Mouse (Mus musculus) limb, embryonic 10.5 days (tissue): ENCODE data around the gene Gm15557. TPM values are rescaled to one million over a fixed set of nuclear protein-coding genes. Genes with fewer than 3 reads are reported as not detected.
A peak's percentile ranks its signal among the peaks of the same experiment; 100 is the strongest.

Source experiments
- DNase-seq: peaks from one replicate; pipeline ENCODE4 v3.0.0-alpha.2; 2017; ENCODE audit warnings: low spot score
- H3K27ac ChIP-seq: fragments of 300-500 bp; sonication (generic); 2 replicates; pipeline ENCODE4 v1.5.1; 2016; ENCODE audit warnings: mild to moderate bottlenecking
- H3K27me3 ChIP-seq: fragments of 300-500 bp; sonication (generic); 2 replicates; pipeline ENCODE4 v1.6.1; 2016; ENCODE audit warnings: low read depth, mild to moderate bottlenecking; ENCODE audit not compliant: poor library complexity, severe bottlenecking
- H3K36me3 ChIP-seq: fragments of 300-500 bp; sonication (generic); 2 replicates; pipeline ENCODE4 v1.6.1; 2016; ENCODE audit warnings: mild to moderate bottlenecking, moderate library complexity
- H3K4me1 ChIP-seq: fragments of 300-500 bp; sonication (generic); 2 replicates; pipeline ENCODE4 v1.6.1; 2016
- H3K4me3 ChIP-seq: fragments of 300-500 bp; sonication (generic); 2 replicates; pipeline ENCODE4 v1.5.1; 2016; ENCODE audit warnings: mild to moderate bottlenecking, moderate library complexity
- H3K9me3 ChIP-seq: fragments of 300-500 bp; sonication (generic); replicated peaks from 2 replicates; pipeline ENCODE4 v1.6.1; 2016; ENCODE audit warnings: mild to moderate bottlenecking
- WGBS: fragments of 180-500 bp; shearing (Covaris S2); methylation state at CpG from one replicate; pipeline ENCODE4 v1.1.7; 2016; 5-methylcytosine and 5-hydroxymethylcytosine counted together
- polyA plus RNA-seq: library from polyadenylated mRNA; unstranded; fragments of >200 nt; fragmentation: Nextera tagmentation; extraction: Ambion mirVana; gene quantifications from 2 replicates; pipeline ENCODE4 v1.2.1, GENCODE M21; 2016

Gm15557 gene
- polyA plus RNA-seq, 1 experiment from 2014 or later, result 0.18 TPM

DNA sequence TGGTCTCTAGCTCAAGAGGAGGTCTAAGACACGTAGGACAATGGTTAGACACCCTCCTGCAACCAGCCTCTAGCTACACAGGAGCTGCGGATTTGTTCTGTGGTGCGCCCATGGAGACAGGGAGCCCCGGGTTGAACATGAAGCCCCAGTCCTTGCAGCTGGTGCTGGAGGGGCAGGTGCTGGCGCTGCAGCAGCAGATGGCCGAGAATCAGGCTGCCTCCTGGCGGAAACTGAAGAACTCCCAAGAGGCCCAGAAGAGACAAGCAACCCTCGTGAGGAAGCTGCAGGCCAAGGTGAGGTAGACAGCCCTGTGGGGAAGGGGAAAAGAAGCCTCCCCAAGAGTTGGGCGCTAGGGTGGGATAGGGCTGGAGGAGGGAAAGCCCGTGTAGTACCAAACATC lies 21.3 kb downstream of the Gm15557 start:
- H3K27me3 ChIP-seq, result no peaks in the 10 kb centered on the region
- no peak overlapping the region for H3K4me3 ChIP-seq
- no peak for DNase-seq
- H3K9me3 ChIP-seq, result no peaks in the 10 kb centered on the region
- H3K4me1 ChIP-seq, result peaks cover 10% of the 10 kb centered on the region; the same call in 1 of the 2 replicates
- WGBS, result 90% methylated on average over 10 of the region's 10 CpGs
- H3K27ac ChIP-seq, result no peak overlapping the region
- H3K36me3 ChIP-seq, result peaks cover 74% of the 10 kb centered on the region

DNA sequence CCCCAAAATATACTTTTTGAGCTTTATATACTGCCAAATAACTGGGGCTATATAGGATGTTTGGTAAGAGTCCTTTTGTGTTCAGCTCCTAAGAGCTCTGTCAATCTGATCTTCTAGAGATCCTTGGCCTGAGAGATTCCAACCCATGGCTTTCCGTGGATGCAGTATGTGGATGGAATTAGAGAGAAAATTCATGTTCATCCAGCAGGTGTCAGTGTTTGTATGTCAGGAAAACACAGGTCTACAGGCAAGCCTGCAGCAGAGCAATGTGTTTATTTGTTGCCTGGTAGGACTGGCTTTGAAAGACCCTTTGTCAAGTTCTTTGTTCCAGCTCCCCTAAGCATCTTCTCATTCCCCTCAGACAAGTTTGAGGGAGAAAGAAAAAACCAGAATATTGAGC lies 22.5 kb downstream of the Gm15557 start:
- peak; percentile 26 for DNase-seq
- H3K4me3 ChIP-seq, result no peak overlapping the region

DNA sequence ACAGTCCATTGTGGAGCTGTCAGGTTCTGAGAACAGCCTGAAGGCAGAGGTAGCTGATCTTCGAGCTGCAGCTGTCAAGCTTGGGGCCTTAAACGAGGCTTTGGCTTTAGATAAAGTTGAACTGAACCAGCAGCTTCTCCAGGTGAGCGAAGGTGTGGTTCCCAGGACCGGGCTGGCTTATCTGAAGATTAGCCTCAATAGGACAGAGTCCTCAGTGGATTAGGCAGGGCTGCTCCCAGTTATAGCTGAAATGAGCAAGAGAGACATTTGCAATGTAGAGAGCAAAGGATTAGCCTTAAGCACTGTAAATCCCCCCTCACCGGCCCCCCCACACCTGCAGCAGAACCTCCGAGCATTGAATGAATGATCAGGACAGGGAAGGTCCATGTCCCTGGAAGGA lies 32.8 kb downstream of the Gm15557 start:
- H3K27ac ChIP-seq, result no peak overlapping the region
- no peaks in the 10 kb centered on the region for H3K27me3 ChIP-seq
- no peaks in the 10 kb centered on the region for H3K4me1 ChIP-seq
- H3K36me3 ChIP-seq, result peaks cover 95% of the 10 kb centered on the region
- DNase-seq, result no peak
- H3K4me3 ChIP-seq, result no peak overlapping the region
- WGBS, result 93% methylated on average over 6 of the region's 6 CpGs
- no peaks in the 10 kb centered on the region for H3K9me3 ChIP-seq

More for the DNA sequence above, 22.5 kb downstream of the Gm15557 start:
- Histone ChIP-seq H3K27ac (no peak overlapping the region), H3K36me3 (peaks cover 86% of the 10 kb centered on the region), H3K9me3 (no peaks in the 10 kb centered on the region), H3K27me3 (no peaks in the 10 kb centered on the region), H3K4me1 (no peaks in the 10 kb centered on the region)
- WGBS, result 72% methylated on average over 1 of the region's 1 CpGs

DNA sequence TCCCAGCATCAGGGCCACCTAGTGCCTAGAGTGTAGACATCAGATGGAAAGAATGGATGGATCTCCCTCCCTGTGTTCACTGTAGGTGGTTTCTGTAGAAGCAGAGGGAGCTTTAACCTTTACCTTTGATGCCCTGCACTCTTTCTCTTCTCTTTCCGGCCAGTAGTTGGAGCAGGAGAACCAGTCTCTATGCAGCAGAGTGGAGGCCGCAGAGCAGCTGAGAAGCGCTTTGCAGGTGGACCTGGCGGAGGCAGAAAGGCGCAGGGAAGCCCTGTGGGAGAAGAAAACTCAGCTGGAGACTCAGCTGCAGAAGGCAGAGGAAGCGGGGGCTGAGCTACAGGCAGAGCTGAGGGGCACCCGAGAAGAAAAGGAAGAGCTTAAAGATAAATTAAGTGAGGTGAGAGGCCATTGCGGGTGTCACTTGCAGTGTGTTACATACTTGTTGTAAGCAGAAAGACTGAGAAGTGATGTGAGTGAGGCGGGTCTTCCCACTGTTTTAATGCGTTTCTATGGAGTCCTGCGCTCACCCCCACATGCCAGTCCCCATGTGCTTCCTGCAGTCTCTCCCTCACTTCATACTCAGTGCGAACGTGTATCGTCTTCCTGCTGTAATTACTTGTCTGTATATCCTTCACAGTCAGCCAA lies 33.7 kb downstream of the Gm15557 start:
- Histone ChIP-seq H3K4me1 (no peaks in the 10 kb centered on the region), H3K27me3 (no peaks in the 10 kb centered on the region), H3K27ac (no peak overlapping the region), H3K36me3 (peaks cover 95% of the 10 kb centered on the region), H3K9me3 (no peaks in the 10 kb centered on the region), H3K4me3 (no peak overlapping the region)
- DNase-seq, result no peak
- WGBS, result 83% methylated on average over 14 of the region's 14 CpGs

DNA sequence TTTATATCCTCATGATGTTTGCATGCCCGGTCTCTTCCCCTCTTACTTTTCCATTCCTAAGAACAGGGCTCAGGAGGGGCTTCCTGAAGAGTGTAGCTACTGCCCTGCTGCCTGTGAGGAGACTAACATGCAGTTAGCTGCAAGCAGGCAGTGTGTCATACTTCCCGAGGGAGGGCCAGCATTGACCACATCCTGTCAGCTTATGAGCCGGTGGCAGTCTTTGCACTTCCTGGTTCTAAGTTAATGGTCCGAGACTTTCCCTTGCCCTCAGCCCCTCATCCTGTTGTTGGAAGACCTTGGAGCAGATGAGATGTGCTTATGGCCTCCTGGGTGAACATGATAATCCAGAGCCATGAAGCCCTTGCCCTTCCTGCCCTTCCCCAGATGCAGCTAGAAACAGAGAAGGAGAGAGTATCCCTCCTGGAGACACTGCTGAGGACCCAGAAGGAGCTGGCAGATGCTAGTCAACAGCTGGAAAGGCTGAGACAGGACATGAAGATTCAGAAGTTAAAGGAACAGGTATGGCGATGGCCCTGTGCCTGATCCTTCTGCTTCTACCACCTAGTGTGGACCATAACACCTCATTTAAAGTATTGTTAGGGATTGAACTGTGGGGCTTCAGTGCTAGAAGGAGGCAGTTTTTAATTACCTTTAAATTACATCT lies 38.9 kb downstream of the Gm15557 start:
- no peaks in the 10 kb centered on the region for H3K27me3 ChIP-seq
- H3K4me1 ChIP-seq, result no peaks in the 10 kb centered on the region
- no peaks in the 10 kb centered on the region for H3K9me3 ChIP-seq
- 85% methylated on average over 5 of the region's 5 CpGs for WGBS
- H3K27ac ChIP-seq, result no peak overlapping the region
- peaks cover 99% of the 10 kb centered on the region for H3K36me3 ChIP-seq
- H3K4me3 ChIP-seq, result no peak overlapping the region
- no peak for DNase-seq

DNA sequence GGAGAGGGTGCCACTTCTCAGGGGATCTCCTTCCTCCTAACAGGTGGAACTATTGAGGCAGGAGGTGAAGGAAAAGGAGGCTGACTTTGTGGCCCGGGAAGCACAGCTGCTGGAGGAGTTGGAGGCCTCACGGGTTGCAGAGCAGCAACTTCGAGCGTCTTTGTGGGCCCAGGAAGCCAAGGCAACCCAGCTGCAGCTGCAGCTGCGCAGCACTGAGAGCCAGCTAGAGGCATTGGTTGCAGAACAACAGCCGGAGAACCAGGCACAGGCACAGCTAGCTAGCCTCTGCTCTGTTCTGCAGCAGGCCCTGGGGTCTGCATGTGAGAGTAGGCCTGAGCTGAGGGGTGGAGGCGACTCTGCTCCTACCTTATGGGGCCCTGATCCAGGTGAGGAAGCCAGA lies 45.2 kb downstream of the Gm15557 start:
- Histone ChIP-seq H3K9me3 (no peaks in the 10 kb centered on the region), H3K4me1 (peaks cover 2% of the 10 kb centered on the region; the same call in 1 of the 2 replicates), H3K27me3 (no peaks in the 10 kb centered on the region), H3K36me3 (peaks cover 100% of the 10 kb centered on the region), H3K4me3 (no peak overlapping the region), H3K27ac (no peak overlapping the region)
- DNase-seq, result no peak
- WGBS, result 95% methylated on average over 7 of the region's 7 CpGs

DNA sequence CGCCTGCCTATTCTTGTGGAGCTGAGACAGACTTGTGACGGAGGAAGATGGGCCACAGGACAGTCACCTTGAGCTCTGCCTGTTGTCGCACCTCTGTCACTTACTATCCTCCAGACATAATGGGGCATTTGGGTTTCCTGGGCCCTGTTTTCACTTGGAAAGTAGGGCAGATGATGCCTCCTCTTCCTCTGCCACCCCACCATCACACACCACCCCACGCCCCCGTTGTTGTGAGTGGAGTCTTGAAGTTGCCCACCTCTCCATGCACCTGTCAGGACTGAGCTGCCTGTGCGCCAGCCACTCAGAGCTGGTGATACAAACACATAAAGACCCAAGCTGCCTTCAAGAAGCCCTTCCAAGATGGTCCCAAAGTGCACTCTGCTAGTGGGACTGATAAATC lies 46.6 kb downstream of the Gm15557 start:
- no peak for DNase-seq
- H3K36me3 ChIP-seq, result peaks cover 100% of the 10 kb centered on the region
- no peak overlapping the region for H3K27ac ChIP-seq
- 94% methylated on average over 6 of the region's 6 CpGs for WGBS
- H3K4me1 ChIP-seq, result peaks cover 2% of the 10 kb centered on the region; the same call in 1 of the 2 replicates
- no peaks in the 10 kb centered on the region for H3K9me3 ChIP-seq
- no peak overlapping the region for H3K4me3 ChIP-seq
- H3K27me3 ChIP-seq, result no peaks in the 10 kb centered on the region

DNA sequence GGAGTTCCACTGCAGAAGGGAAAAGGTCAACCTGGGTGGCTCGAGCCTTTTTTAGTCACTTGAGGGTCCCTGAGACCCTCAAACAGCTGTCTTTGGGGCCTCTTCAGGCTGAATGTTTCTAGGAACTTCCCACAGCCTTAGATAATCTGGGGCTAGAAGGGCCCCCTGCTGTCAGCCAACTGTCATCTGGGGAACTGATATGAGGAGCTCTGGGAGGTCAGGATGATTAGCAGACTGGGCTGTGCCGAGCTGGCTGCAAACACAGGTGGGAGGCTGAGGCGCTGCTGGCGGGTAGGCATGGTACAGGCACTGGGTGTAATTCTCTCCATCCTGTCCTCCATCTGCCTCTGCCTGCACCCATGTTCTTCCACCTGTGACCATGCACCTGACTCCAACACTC lies 48.6 kb downstream of the Gm15557 start:
- Histone ChIP-seq H3K4me1 (peaks cover 2% of the 10 kb centered on the region; the same call in 1 of the 2 replicates), H3K36me3 (peaks cover 100% of the 10 kb centered on the region), H3K27me3 (no peaks in the 10 kb centered on the region), H3K4me3 (no peak overlapping the region), H3K27ac (no peak overlapping the region), H3K9me3 (no peaks in the 10 kb centered on the region)
- DNase-seq, result no peak
- WGBS, result 81% methylated on average over 4 of the region's 4 CpGs

DNA sequence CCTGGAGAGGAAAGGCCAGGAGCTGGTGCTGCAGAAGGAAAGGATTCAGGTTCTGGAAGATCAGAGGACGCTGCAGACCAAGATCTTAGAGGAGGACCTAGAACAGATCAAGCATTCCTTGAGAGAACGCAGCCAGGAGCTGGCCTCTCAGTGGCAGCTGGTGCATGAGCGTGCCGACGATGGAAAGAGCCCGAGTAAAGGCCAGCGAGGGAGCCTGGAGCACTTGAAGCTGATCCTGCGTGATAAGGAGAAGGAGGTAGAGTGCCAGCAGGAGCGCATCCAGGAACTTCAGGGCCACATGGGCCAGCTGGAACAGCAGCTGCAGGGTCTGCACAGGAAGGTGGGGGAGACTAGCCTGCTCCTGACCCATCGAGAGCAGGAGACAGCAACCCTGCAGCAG lies 50.6 kb downstream of the Gm15557 start:
- Histone ChIP-seq H3K36me3 (peaks cover 100% of the 10 kb centered on the region), H3K27ac (no peak overlapping the region), H3K27me3 (no peaks in the 10 kb centered on the region), H3K4me3 (no peak overlapping the region), H3K9me3 (no peaks in the 10 kb centered on the region), H3K4me1 (no peaks in the 10 kb centered on the region)
- DNase-seq, result no peak
- WGBS, result 96% methylated on average over 10 of the region's 10 CpGs

DNA sequence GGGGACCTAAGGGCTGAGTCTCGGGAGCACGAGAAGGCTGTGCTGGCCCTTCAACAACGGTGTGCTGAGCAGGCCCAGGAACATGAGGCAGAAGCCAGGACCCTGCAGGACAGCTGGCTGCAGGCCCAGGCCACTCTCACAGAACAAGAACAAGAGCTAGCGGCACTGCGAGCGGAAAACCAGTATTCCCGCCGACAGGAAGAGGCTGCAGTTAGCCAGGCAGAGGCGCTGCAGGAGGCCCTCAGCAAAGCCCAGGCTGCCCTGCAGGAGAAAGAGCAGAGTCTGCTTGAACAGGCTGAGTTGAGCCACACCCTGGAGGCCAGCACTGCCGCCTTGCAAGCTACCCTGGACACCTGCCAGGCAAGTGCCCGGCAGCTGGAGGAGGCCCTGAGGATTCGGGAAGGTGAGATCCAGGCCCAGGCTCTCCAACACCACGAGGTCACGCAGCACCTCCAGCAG lies 51.4 kb downstream of the Gm15557 start:
- Histone ChIP-seq H3K4me3 (no peak overlapping the region), H3K27ac (no peak overlapping the region), H3K27me3 (no peaks in the 10 kb centered on the region), H3K9me3 (no peaks in the 10 kb centered on the region), H3K4me1 (no peaks in the 10 kb centered on the region), H3K36me3 (peaks cover 100% of the 10 kb centered on the region)
- no peak for DNase-seq
- WGBS, result 91% methylated on average over 14 of the region's 14 CpGs

Other genes with a start within 250 kb of the Gm15557 start
- 125 and 141 TPM in 2 replicates for gene Trpc4ap, start 248.3 kb upstream of the Gm15557 start, polyA plus RNA-seq
- gene Edem2, start 211.3 kb upstream of the Gm15557 start, polyA plus RNA-seq, result 22.1 and 26.6 TPM in 2 replicates
- not detected in 2 replicates for gene Gm17581, start 204.9 kb upstream of the Gm15557 start, polyA plus RNA-seq
- gene Procr, start 189.6 kb upstream of the Gm15557 start, polyA plus RNA-seq, result 0.87 and 1.9 TPM in 2 replicates
- 0.05 TPM in 1 of 2 replicates, not detected in the other for gene Mmp24, start 165.4 kb upstream of the Gm15557 start, polyA plus RNA-seq
- gene BC029722, start 121.3 kb upstream of the Gm15557 start, polyA plus RNA-seq, result 8.0 and 8.2 TPM in 2 replicates
- gene Eif6, start 113.8 kb upstream of the Gm15557 start, polyA plus RNA-seq, result 250 and 301 TPM in 2 replicates
- gene Fam83c, start 105.9 kb upstream of the Gm15557 start, polyA plus RNA-seq, result 0.31 and 0.39 TPM in 2 replicates
- gene Uqcc1, start 10.4 kb upstream of the Gm15557 start, polyA plus RNA-seq, result 78.6 and 83.1 TPM in 2 replicates
- gene Gdf5, start 4.6 kb downstream of the Gm15557 start, polyA plus RNA-seq, result 1.4 and 8.1 TPM in 2 replicates
- gene Cep250, start 15.7 kb downstream of the Gm15557 start, polyA plus RNA-seq, result 28.7 and 34.3 TPM in 2 replicates
- gene 6430550D23Rik, start 67.2 kb downstream of the Gm15557 start, polyA plus RNA-seq, result 1.2 and 1.5 TPM in 2 replicates
- 191 TPM in 2 replicates for gene Ergic3, start 67.3 kb downstream of the Gm15557 start, polyA plus RNA-seq
- not detected in 2 replicates for gene Fer1l4, start 112.2 kb downstream of the Gm15557 start, polyA plus RNA-seq
- gene Spag4, start 124.4 kb downstream of the Gm15557 start, polyA plus RNA-seq, result 5.6 and 5.9 TPM in 2 replicates
- 75.7 and 81.6 TPM in 2 replicates for gene Cpne1, start 171.2 kb downstream of the Gm15557 start, polyA plus RNA-seq
- gene Rbm12, start 171.2 kb downstream of the Gm15557 start, polyA plus RNA-seq, result 53.9 and 55.4 TPM in 2 replicates
- gene Gm28036, start 186.4 kb downstream of the Gm15557 start, polyA plus RNA-seq, result 15.9 and 26.5 TPM in 2 replicates
- 380 and 410 TPM in 2 replicates for gene Romo1, start 203.3 kb downstream of the Gm15557 start, polyA plus RNA-seq
- 38.2 and 43.2 TPM in 2 replicates for gene Nfs1, start 203.5 kb downstream of the Gm15557 start, polyA plus RNA-seq
- 469 and 559 TPM in 2 replicates for gene Rbm39, start 239.5 kb downstream of the Gm15557 start, polyA plus RNA-seq